ENCODE assay signal across 8 mouse cellular contexts in genomic region chr5:122501101-122502076, GRCm38 (mm10). TPM values are rescaled to one million over a fixed set of nuclear protein-coding genes. Genes with fewer than 3 reads are reported as not detected.
DNase-seq lines count a peak whose midpoint lies in the region; ATAC-seq and TF ChIP-seq lines count a peak whose summit lies in the region.

No protein-coding gene starts in this region.

- peak overlapping the region; percentile 100 for H3K27ac ChIP-seq in intestine, postnatal 0 days (ENCODE audit: low read depth, low read length)
- H3K27ac ChIP-seq in midbrain, embryonic 15.5 days: peak overlapping the region; percentile 99
- H3K27ac ChIP-seq in stomach, embryonic 14.5 days (ENCODE audit: low read length): peak overlapping the region; percentile 99

- peak overlapping the region; percentile 90 for H3K4me3 ChIP-seq in intestine, postnatal 0 days (ENCODE audit: low read depth, low read length)
- H3K4me3 ChIP-seq in midbrain, embryonic 15.5 days: peak overlapping the region; percentile 98
- H3K4me3 ChIP-seq in stomach, embryonic 14.5 days (ENCODE audit: low read depth, low read length): peak overlapping the region; percentile 97

- H3K9ac ChIP-seq in intestine, postnatal 0 days (ENCODE audit: low read depth, low read length): peak overlapping the region; percentile 97
- peak overlapping the region; percentile 88 for H3K9ac ChIP-seq in midbrain, embryonic 15.5 days
- H3K9ac ChIP-seq in stomach, embryonic 14.5 days (replicated peaks; ENCODE audit: low read depth, low read length): peak overlapping the region; percentile 99

- DNase-seq in thymus, adult 18-20 months: peak; percentile 32 to 36
- no peak for DNase-seq in thymus, postnatal 14 days
- peak; percentile 46 to 54 for DNase-seq in gastrocnemius, postnatal 36 days
- DNase-seq in liver: peak; percentile 65

- peaks cover 4% of the 10 kb centered on the region; the same call in 1 of the 2 replicates for H3K36me3 ChIP-seq in intestine, postnatal 0 days (ENCODE audit: control insufficient read depth, insufficient read depth)
- H3K36me3 ChIP-seq in midbrain, embryonic 15.5 days (replicated peaks): no peaks in the 10 kb centered on the region; the same call in 1 of the 2 replicates
- H3K36me3 ChIP-seq in stomach, embryonic 14.5 days (ENCODE audit: control insufficient read depth, insufficient read depth, low read length): peaks cover 13% of the 10 kb centered on the region

- H3K9me3 ChIP-seq in intestine, postnatal 0 days (ENCODE audit: control insufficient read depth): no peaks in the 10 kb centered on the region
- H3K9me3 ChIP-seq in midbrain, embryonic 15.5 days: no peaks in the 10 kb centered on the region
- H3K9me3 ChIP-seq in stomach, embryonic 14.5 days (ENCODE audit: control insufficient read depth, low read depth, low read length): no peaks in the 10 kb centered on the region

- H3K27me3 ChIP-seq in intestine, postnatal 0 days (replicated peaks; ENCODE audit: control insufficient read depth, insufficient read depth, low read length): no peaks in the 10 kb centered on the region
- no peaks in the 10 kb centered on the region for H3K27me3 ChIP-seq in midbrain, embryonic 15.5 days (replicated peaks)
- no peaks in the 10 kb centered on the region for H3K27me3 ChIP-seq in stomach, embryonic 14.5 days (ENCODE audit: control insufficient read depth, insufficient read depth, low read length)

- no peak; the same call in 1 of the 2 replicates for TF ChIP-seq CTCF in intestine, postnatal 0 days (IDR thresholded peaks at IDR 0.05; ENCODE audit: low read depth)

- intact Hi-C loops in gastrocnemius, postnatal 36 days (cut with DNase I): loop anchor here (5.0 kb wide), 1 partner anchor 111 kb away; the partner anchor contains the start of gene Ift81

- peak overlapping the region; percentile 82 for H3K4me2 ChIP-seq in intestine, postnatal 0 days (replicated peaks; ENCODE audit: low read depth)
- peak overlapping the region; percentile 56 for H3K4me2 ChIP-seq in midbrain, embryonic 15.5 days
- peak overlapping the region; percentile 71 for H3K4me2 ChIP-seq in stomach, embryonic 14.5 days (replicated peaks; ENCODE audit: low read depth, low read length)

- under 1% methylated on average over 89 of the region's 113 CpGs for WGBS in intestine, postnatal 0 days
- under 1% methylated on average over 112 of the region's 113 CpGs for WGBS in midbrain, embryonic 15.5 days
- WGBS in stomach, embryonic 14.5 days: 1% methylated on average over 100 of the region's 113 CpGs

- peak; percentile 15; the same call in 1 of the 2 replicates for ATAC-seq in common myeloid progenitor, adult 5-6 weeks (replicated peaks; ENCODE audit: low read depth, poor library complexity, severe bottlenecking)
- peak; percentile 35 for ATAC-seq in intestine, postnatal 0 days
- peak; percentile 40 for ATAC-seq in midbrain, embryonic 15.5 days (replicated peaks)
- ATAC-seq in stomach, embryonic 14.5 days (ENCODE audit: insufficient number of reproducible peaks, insufficient read depth, low FRiP score, low read depth): peak; percentile 12

- 0 out of 2 replicates have a peak, but pooled peaks cover 4% of the 10 kb centered on the region for H3K4me1 ChIP-seq in intestine, postnatal 0 days (replicated peaks; ENCODE audit: control insufficient read depth, insufficient read depth, low read length)
- peaks cover 46% of the 10 kb centered on the region for H3K4me1 ChIP-seq in midbrain, embryonic 15.5 days
- peaks cover 30% of the 10 kb centered on the region for H3K4me1 ChIP-seq in stomach, embryonic 14.5 days (ENCODE audit: control insufficient read depth, insufficient read depth, low read length)

RNA-seq across cellular contexts. Expression of gene Atp2a2, which starts 0.6 kb away (rescaled TPM):
- total RNA-seq in common myeloid progenitor, adult 5-6 weeks (2017): 107 and 133 TPM in 2 replicates
- total RNA-seq in gastrocnemius, postnatal 36 days (2021): 100 to 1,000 TPM; 175 to 549 TPM
- 26.1 and 27.3 TPM in 2 replicates for polyA plus RNA-seq in intestine, postnatal 0 days (2015; fragmentation: Nextera tagmentation; extraction: Ambion mirVana)
- polyA plus RNA-seq in midbrain, embryonic 15.5 days (2015; fragmentation: Nextera tagmentation; extraction: Ambion mirVana): 46.3 and 47.7 TPM in 2 replicates
- polyA plus RNA-seq in stomach, embryonic 14.5 days (2014; fragmentation: Nextera tagmentation; extraction: Ambion mirVana): 36.7 and 40.0 TPM in 2 replicates
